Mouse (Mus musculus) yolk sac, embryonic 10.5 days (tissue): ENCODE data around the gene Nlgn2.
A peak's percentile ranks its signal among the peaks of the same experiment; 100 is the strongest.

Experiments
- DNase-seq: peaks from one replicate; pipeline ENCODE4 v3.0.0-alpha.2; 2017; ENCODE audit warnings: low spot score

Nlgn2 gene

GRCm38 (mm10) chr11:69822080-69822479 is 15.5 kb downstream of the Nlgn2 start, which contains the start of gene Spem1:
TSS of gene Spem1 (minus strand) at chr11:69822180.
- DNase-seq, result no peak

GRCm38 (mm10) chr11:69818871-69819270 is 18.7 kb downstream of the Nlgn2 start:
- DNase-seq, result no peak

GRCm38 (mm10) chr11:69818365-69818764 is 19.2 kb downstream of the Nlgn2 start, which contains the start of gene Spem2:
TSS of gene Spem2 (minus strand) at chr11:69818465.
- DNase-seq, result no peak

GRCm38 (mm10) chr11:69816520-69816919 is 21.1 kb downstream of the Nlgn2 start:
- no peak for DNase-seq

GRCm38 (mm10) chr11:69815155-69815554 is 22.4 kb downstream of the Nlgn2 start, which contains the start of gene Gm39566:
TSS of gene Gm39566 (minus strand) at chr11:69815298.
- no peak for DNase-seq

- no peak for DNase-seq
Observed at GRCm38 (mm10) chr11:69810280-69810679, 27.3 kb downstream of the Nlgn2 start.

- no peak for DNase-seq
Observed at GRCm38 (mm10) chr11:69807641-69808040, 29.9 kb downstream of the Nlgn2 start.

- DNase-seq, result no peak
Observed at GRCm38 (mm10) chr11:69806378-69806777, 31.2 kb downstream of the Nlgn2 start.

GRCm38 (mm10) chr11:69804972-69805909 is 32.3 kb downstream of the Nlgn2 start, which contains the start of gene Tmem102:
TSS of gene Tmem102 (minus strand) at chr11:69805624.
- DNase-seq, result peak; percentile 63

GRCm38 (mm10) chr11:69804652-69804940 is 33.0 kb downstream of the Nlgn2 start:
- DNase-seq, result no peak

- DNase-seq, result peak; percentile 75
Observed at GRCm38 (mm10) chr11:69803786-69804651, 33.6 kb downstream of the Nlgn2 start.

- no peak for DNase-seq
Observed at GRCm38 (mm10) chr11:69803328-69803727, 34.3 kb downstream of the Nlgn2 start.

GRCm38 (mm10) chr11:69802648-69803105 is 34.9 kb downstream of the Nlgn2 start:
- DNase-seq, result peak; percentile 83

- DNase-seq, result no peak
Observed at GRCm38 (mm10) chr11:69801379-69801977, 36.1 kb downstream of the Nlgn2 start, which contains the start of gene Fgf11. TSS of gene Fgf11 (minus strand) at chr11:69801857.

GRCm38 (mm10) chr11:69800392-69801197 is 37.0 kb downstream of the Nlgn2 start:
- DNase-seq, result peak; percentile 73

- DNase-seq, result no peak
Observed at GRCm38 (mm10) chr11:69800138-69800391, 37.5 kb downstream of the Nlgn2 start.

- DNase-seq, result no peak
Observed at GRCm38 (mm10) chr11:69799394-69800137, 38.0 kb downstream of the Nlgn2 start.

- no peak for DNase-seq
Observed at GRCm38 (mm10) chr11:69797924-69798323, 39.7 kb downstream of the Nlgn2 start.

- DNase-seq, result no peak
Observed at GRCm38 (mm10) chr11:69795983-69796435, 41.6 kb downstream of the Nlgn2 start.

GRCm38 (mm10) chr11:69795168-69795982 is 42.2 kb downstream of the Nlgn2 start, which contains the start of gene Chrnb1:
TSS of gene Chrnb1 (minus strand) at chr11:69795943.
- peak; percentile 93 for DNase-seq
